Mouse (Mus musculus) embryonic facial prominence, embryonic 15.5 days (tissue): ENCODE results near the gene Ncoa7. TPM values are rescaled to one million over a fixed set of nuclear protein-coding genes. Genes with fewer than 3 reads are reported as not detected.
"Not testable (repeated sequence)": the region's sequence is repeated elsewhere in the genome, so short reads cannot be mapped to it uniquely, and the experiment has no call there.

ENCODE experiments used
- ATAC-seq: fragments of 200-750 bp; cut with Nextera tagmentation; 2 replicates; pipeline ENCODE4 v1.8.0; 2017; ENCODE audit warnings: low read depth, moderate TSS enrichment; ENCODE audit not compliant: insufficient number of reproducible peaks, low FRiP score, low TSS enrichment
- H3K27ac ChIP-seq: fragments of 300-500 bp; sonication (generic); replicated peaks from 2 replicates; pipeline ENCODE4 v1.5.1; 2015; ENCODE audit warnings: mild to moderate bottlenecking, inconsistent platforms
- H3K27me3 ChIP-seq: fragments of 300-500 bp; sonication (generic); 2 replicates; pipeline ENCODE4 v1.6.1; 2015; ENCODE audit warnings: inconsistent platforms
- H3K36me3 ChIP-seq: fragments of 300-500 bp; sonication (generic); 2 replicates; pipeline ENCODE4 v1.6.1; 2015; ENCODE audit warnings: mild to moderate bottlenecking, inconsistent platforms
- H3K4me1 ChIP-seq: fragments of 300-500 bp; sonication (generic); 2 replicates; pipeline ENCODE4 v1.6.1; 2015; ENCODE audit warnings: inconsistent platforms
- H3K4me2 ChIP-seq: fragments of 300-500 bp; sonication (generic); replicated peaks from 2 replicates; pipeline ENCODE4 v1.6.1; 2015; ENCODE audit warnings: mild to moderate bottlenecking, inconsistent platforms
- H3K4me3 ChIP-seq: fragments of 300-500 bp; sonication (generic); replicated peaks from 2 replicates; pipeline ENCODE4 v1.5.1; 2015; ENCODE audit warnings: mild to moderate bottlenecking, inconsistent platforms
- H3K9ac ChIP-seq: fragments of 300-500 bp; sonication (generic); 2 replicates; pipeline ENCODE4 v1.6.1; 2015; ENCODE audit warnings: inconsistent platforms
- H3K9me3 ChIP-seq: fragments of 300-500 bp; sonication (generic); replicated peaks from 2 replicates; pipeline ENCODE4 v1.6.1; 2016; ENCODE audit warnings: inconsistent platforms
- WGBS: fragments of 180-500 bp; shearing (Covaris S2); methylation state at CpG from one replicate; pipeline ENCODE4 v1.1.7; 2015; 5-methylcytosine and 5-hydroxymethylcytosine counted together
- polyA plus RNA-seq: library from polyadenylated mRNA; unstranded; fragments of >200 nt; fragmentation: Nextera tagmentation; extraction: Ambion mirVana; gene quantifications from 2 replicates; pipeline ENCODE4 v1.2.1, GENCODE M21; 2015

Gene Ncoa7
- polyA plus RNA-seq, 1 experiment from 2014 or later = 8.8 TPM

DNA sequence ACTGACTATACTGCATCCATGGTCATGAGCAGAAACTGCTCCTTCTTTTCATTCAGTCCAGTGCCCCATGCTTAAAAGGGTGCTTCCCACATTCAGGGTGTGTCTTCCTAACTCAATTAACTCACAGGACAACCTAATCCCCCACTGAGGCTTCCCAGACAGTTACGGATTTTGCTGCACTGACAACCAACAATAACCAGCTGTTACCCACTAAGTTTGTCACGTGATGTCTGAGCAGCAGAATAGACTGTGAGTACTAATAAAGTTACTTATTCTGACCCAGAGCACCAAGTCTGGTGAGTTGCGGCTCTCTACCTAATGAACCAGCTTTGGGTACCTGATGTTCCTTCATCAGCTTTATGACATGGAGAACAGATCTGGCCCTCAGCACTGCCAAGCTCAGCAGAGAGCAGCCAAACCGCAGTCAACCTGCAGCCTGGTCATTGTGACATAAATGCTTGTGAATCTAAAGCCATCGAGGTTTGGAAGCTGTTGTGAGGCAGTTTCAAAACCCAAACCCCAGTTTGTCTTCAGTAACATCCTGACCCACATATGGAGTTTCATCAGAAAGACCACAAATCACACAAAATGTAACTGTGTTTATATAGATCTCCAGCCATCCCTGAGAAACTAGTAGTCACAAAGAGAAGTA, 16.9 kb downstream of the Ncoa7 start:
- Histone ChIP-seq H3K27me3 (no peaks in the 10 kb centered on the region), H3K4me1 (0 out of 2 replicates have a peak, but pooled peaks cover 4% of the 10 kb centered on the region), H3K36me3 (no peaks in the 10 kb centered on the region), H3K27ac (no peak overlapping the region), H3K9ac (no peak overlapping the region), H3K9me3 (no peaks in the 10 kb centered on the region), H3K4me2 (no peak overlapping the region), H3K4me3 (no peak overlapping the region)
- 71% methylated on average over 5 of the region's 5 CpGs for WGBS
- ATAC-seq = no peak

DNA sequence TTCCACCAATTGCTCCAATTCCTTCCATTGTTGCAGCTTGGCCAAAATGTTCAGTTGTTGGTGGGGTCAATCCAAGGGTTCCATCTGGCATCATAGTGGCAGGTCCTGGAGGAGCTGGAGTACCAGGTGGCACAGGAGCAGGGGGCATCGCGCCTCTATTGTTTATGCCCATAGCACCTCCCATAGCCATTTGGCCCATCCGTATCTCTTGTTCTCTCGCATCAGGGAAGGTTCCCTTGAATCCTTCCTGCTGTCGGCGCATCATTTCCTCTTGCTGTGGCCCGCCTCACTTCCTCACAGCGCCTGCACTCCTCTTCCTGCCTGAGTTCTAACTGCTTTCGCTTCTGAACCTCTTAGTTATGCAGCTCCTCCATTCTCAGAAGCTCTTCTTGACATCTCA, 22.2 kb downstream of the Ncoa7 start:
- not testable (repeated sequence) for H3K4me1 ChIP-seq, H3K36me3 ChIP-seq, H3K4me2 ChIP-seq, H3K27me3 ChIP-seq, H3K4me3 ChIP-seq, H3K9me3 ChIP-seq, H3K27ac ChIP-seq, ATAC-seq, H3K9ac ChIP-seq
- WGBS = 94% methylated on average over 9 of the region's 9 CpGs

DNA sequence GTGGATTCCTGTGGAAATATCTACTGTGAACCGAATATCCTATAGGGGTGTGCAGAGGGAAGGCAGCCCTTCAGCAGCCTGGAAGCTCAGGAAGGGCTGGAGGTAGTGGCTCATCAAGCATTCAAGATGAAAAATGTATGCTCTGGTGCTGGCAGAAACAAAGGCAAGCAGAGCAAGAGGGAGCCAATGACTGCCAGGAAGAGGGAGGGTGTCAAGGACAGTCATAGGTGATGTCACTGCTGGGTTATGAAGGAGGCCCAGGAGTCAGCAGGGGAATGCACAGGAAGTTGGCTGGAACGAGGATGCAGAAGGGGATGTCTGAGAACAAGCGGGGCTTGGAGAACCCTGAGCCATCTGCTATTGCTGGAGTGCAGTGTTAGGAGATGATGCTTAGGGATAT, 24.9 kb downstream of the Ncoa7 start:
- no peaks in the 10 kb centered on the region for H3K27me3 ChIP-seq
- H3K4me3 ChIP-seq = no peak overlapping the region
- WGBS = 60% methylated on average over 3 of the region's 3 CpGs
- no peaks in the 10 kb centered on the region for H3K9me3 ChIP-seq
- H3K4me1 ChIP-seq = no peaks in the 10 kb centered on the region
- no peak overlapping the region for H3K4me2 ChIP-seq
- ATAC-seq = no peak
- no peak overlapping the region for H3K9ac ChIP-seq
- H3K27ac ChIP-seq = no peak overlapping the region
- H3K36me3 ChIP-seq = no peaks in the 10 kb centered on the region

DNA sequence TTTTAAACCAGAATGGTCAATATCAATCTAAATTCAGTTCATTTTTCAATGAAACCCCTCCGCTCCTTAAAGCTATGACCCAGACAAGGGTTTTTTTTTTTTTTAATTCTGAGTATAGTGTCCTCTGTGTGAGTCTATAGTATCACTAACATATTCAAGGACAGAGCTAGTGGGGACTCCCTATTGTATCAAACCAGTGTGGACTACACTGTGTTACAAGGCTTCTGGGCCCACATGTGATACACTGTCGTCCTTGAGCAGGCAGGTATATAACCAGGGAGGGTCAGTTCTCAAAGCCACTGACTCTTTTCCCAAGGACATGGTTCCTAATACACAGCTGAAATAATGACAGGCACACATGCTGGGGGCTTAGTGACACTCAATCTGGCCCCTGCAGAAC, 27.1 kb downstream of the Ncoa7 start:
- H3K27ac ChIP-seq = no peak overlapping the region
- H3K4me2 ChIP-seq = no peak overlapping the region
- no peaks in the 10 kb centered on the region for H3K9me3 ChIP-seq
- H3K27me3 ChIP-seq = no peaks in the 10 kb centered on the region
- no peak overlapping the region for H3K4me3 ChIP-seq
- 85% methylated on average over 2 of the region's 2 CpGs for WGBS
- no peaks in the 10 kb centered on the region for H3K36me3 ChIP-seq
- H3K9ac ChIP-seq = no peak overlapping the region
- no peaks in the 10 kb centered on the region for H3K4me1 ChIP-seq
- ATAC-seq = no peak

DNA sequence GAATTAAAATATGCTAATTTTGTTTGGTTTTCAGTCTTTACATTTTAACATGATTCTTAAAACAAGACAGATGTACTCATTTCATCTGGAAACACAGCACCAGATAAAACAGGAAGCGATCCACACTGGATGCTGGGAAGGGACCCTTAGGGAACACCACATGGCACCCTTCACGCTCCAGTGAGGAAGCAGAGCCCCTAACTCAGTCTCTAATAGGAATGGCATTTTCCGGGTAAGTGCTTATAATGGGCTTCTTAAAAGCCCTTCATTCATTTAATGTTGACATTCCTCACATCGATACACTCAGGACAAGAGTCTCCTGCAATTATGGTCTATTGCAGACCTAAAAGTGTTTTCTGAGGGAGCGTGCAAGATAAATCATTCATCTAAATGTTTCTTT, 27.6 kb downstream of the Ncoa7 start:
- Histone ChIP-seq H3K9ac (no peak overlapping the region), H3K4me1 (no peaks in the 10 kb centered on the region), H3K36me3 (no peaks in the 10 kb centered on the region), H3K27me3 (no peaks in the 10 kb centered on the region), H3K4me3 (no peak overlapping the region), H3K9me3 (no peaks in the 10 kb centered on the region), H3K27ac (no peak overlapping the region), H3K4me2 (no peak overlapping the region)
- no peak for ATAC-seq
- 40% methylated on average over 5 of the region's 5 CpGs for WGBS

DNA sequence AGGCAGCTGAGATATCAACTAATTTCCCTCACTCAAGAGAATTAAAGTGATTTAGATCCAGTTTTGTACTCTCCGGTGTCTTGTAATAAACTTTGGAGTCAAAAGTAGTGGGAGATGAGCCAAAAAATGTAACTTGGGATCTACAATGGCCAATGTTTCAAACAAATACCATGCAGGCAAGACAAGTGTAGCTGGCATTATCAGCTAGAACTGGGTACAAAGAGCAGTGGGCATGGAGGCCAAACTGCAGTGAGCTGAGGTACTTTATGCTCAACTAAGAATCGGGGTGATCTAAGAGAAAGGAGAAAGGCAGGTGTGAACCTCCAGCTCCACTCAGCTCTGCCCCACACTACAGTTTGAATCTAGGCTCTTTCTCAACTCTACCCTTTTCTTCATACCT, 28.7 kb downstream of the Ncoa7 start:
- Histone ChIP-seq H3K27me3 (no peaks in the 10 kb centered on the region), H3K4me2 (no peak overlapping the region), H3K9ac (no peak overlapping the region), H3K4me3 (no peak overlapping the region), H3K36me3 (no peaks in the 10 kb centered on the region), H3K9me3 (no peaks in the 10 kb centered on the region), H3K4me1 (no peaks in the 10 kb centered on the region), H3K27ac (no peak overlapping the region)
- 79% methylated on average over 2 of the region's 2 CpGs for WGBS
- ATAC-seq = no peak

DNA sequence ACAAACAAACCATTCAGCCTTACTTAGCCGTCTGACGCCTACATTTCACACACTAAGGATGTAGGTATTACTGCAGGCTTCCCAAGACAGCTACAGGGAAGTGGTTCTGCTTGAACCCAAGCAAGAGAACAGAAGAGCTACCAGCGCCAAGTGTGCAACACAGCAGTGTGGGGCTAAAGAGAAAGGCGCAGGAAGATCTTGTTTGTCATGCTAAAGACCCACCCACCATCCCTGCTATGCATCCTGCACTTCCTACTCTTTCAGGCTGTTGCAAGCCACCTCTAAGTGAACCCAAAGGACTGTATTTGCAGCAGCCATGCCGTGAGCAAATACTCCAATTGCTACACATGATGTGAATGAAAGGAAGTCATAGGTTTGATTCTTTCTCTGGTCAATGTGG, 29.9 kb downstream of the Ncoa7 start:
- no peak overlapping the region for H3K4me3 ChIP-seq
- ATAC-seq = no peak
- WGBS = 66% methylated on average over 5 of the region's 5 CpGs

DNA sequence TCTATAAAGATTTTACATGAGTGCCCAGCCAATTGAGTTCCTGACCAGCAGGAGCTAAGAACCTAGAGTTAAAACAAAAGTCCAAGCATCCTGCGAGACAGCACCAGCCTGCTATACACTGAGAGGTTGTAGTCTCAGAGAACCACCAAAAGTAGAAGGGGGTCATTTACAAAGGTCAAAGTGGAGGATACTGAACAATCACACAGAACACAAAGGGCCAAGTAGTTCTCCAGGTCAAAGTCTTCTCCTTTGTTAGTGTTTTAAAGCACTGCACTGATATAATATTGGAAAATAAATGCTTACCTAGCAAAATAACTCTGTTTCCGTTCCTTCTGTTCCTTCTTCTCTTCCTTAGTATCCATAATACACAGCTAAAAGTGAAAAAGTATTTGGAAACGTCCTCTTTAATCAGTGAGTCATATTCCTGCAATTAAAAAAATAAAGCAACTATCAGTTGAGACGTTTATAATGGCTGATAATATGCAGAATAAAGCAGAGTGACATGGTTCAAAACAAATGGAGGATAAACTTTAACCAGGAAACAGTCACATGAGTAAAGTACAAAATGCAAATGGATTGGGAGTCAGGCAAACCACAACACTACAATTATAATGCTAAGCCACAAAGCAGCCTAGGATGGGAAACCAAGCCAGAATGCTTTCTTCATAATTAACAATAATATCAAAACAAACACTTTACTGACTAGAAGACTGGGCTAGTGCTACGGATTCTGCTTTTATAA, 31.5 kb downstream of the Ncoa7 start:
- Histone ChIP-seq H3K27me3 (no peaks in the 10 kb centered on the region), H3K4me3 (no peak overlapping the region), H3K36me3 (no peaks in the 10 kb centered on the region), H3K4me2 (no peak overlapping the region), H3K27ac (no peak overlapping the region), H3K9ac (no peak overlapping the region), H3K4me1 (no peaks in the 10 kb centered on the region), H3K9me3 (no peaks in the 10 kb centered on the region)
- WGBS = 79% methylated on average over 5 of the region's 5 CpGs
- ATAC-seq = no peak

More for the DNA sequence above, 29.9 kb downstream of the Ncoa7 start:
- H3K4me1 ChIP-seq = no peaks in the 10 kb centered on the region
- H3K9ac ChIP-seq = no peak overlapping the region
- no peaks in the 10 kb centered on the region for H3K36me3 ChIP-seq
- no peaks in the 10 kb centered on the region for H3K9me3 ChIP-seq
- no peak overlapping the region for H3K27ac ChIP-seq
- no peaks in the 10 kb centered on the region for H3K27me3 ChIP-seq
- H3K4me2 ChIP-seq = no peak overlapping the region

DNA sequence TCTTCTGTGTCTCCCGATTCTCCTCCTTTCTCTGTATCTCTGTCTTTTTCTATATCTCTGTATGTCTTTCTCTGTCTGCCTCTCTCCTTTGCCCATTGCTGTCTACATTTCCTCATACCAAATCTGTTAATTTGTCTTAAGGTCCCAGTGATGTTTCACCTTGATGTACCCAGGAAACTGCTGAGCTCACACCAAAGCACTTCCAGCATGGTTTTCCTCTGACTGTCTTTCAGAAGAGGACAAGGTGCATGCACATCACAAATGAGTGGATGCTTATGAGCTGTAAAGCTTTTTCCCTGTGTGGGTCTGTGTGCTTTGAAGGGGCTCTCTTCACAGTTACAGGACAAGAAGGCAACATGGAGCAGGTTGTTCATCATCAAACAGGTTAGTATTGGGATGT, 34.3 kb downstream of the Ncoa7 start:
- no peak overlapping the region for H3K4me2 ChIP-seq
- H3K9me3 ChIP-seq = no peaks in the 10 kb centered on the region
- WGBS = 90% methylated on average over 1 of the region's 1 CpGs
- no peak for ATAC-seq
- no peaks in the 10 kb centered on the region for H3K27me3 ChIP-seq
- H3K4me3 ChIP-seq = no peak overlapping the region
- H3K4me1 ChIP-seq = no peaks in the 10 kb centered on the region
- no peak overlapping the region for H3K27ac ChIP-seq
- no peaks in the 10 kb centered on the region for H3K36me3 ChIP-seq
- no peak overlapping the region for H3K9ac ChIP-seq

DNA sequence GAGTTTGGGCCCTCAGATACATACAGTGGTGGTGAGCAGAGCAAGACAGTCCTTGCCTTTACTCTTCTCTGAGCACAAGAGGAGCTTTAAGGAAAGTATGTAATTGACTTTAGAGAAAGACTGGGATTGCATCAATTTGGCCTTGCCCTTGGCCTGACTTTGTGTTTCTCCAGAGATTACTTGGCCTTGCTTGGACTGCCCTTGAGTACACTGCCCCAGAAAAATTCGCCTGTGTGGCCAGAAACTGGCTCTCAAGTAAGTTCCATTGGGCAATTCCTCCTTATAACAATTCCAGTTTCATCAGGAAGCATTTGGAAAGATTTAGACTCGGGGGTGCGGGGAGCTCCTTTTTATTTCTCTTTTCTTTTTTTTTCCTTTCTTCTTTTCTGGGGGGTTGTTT, 34.9 kb downstream of the Ncoa7 start:
- Histone ChIP-seq H3K36me3 (no peaks in the 10 kb centered on the region), H3K4me2 (no peak overlapping the region), H3K9ac (no peak overlapping the region), H3K27ac (no peak overlapping the region), H3K4me1 (no peaks in the 10 kb centered on the region), H3K4me3 (no peak overlapping the region), H3K9me3 (no peaks in the 10 kb centered on the region), H3K27me3 (no peaks in the 10 kb centered on the region)
- ATAC-seq = no peak
- 78% methylated on average over 3 of the region's 3 CpGs for WGBS

DNA sequence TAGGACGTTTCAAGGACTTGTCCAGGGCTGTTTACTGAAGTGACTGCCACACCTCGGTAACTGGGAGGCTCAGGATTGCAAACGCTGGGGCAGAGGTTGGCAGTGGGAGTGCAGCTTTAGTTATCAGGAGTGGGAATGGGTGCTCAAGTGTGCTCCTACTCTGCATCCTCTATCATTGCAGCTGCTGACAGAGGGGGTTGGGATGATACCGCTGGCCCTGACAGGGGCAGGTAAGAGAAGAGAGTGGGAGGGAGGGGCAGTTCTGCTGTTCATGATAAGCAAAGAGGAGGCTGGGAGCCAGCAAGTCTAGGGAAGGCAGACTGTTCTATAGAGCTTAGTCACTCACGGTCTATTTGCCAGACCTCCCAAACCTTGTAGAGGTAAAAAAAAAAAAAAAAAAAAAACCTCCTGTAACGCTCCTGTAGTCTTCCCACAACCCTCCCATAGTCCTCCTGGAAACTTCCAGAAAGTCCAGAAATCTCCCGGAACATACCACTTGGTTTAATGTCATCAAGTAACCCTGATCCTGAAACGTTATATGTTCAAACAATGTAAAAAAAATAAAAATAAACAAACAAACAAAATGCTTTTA, 39.9 kb downstream of the Ncoa7 start:
- 77% methylated on average over 8 of the region's 8 CpGs for WGBS
- H3K27me3 ChIP-seq = no peaks in the 10 kb centered on the region
- no peak for ATAC-seq
- H3K27ac ChIP-seq = no peak overlapping the region
- no peaks in the 10 kb centered on the region for H3K36me3 ChIP-seq
- H3K4me3 ChIP-seq = no peak overlapping the region
- no peak overlapping the region for H3K9ac ChIP-seq
- no peaks in the 10 kb centered on the region for H3K9me3 ChIP-seq
- H3K4me2 ChIP-seq = no peak overlapping the region
- no peaks in the 10 kb centered on the region for H3K4me1 ChIP-seq
